Mouse (Mus musculus) myocyte (in vitro differentiated cells): ENCODE data around the gene H2-T22.
"Not testable (repeated sequence)": the region's sequence is repeated elsewhere in the genome, so short reads cannot be mapped to it uniquely, and the experiment has no call there.

Experiments used
- MYOD1 ChIP-seq, 3 experiments: IDR thresholded peaks; one replicate each; pipeline ENCODE4 v1.6.1; 2011; ENCODE audit warnings: control low read depth in 2 of 3, low read depth in 2 of 3, mild to moderate bottlenecking in 2 of 3, moderate library complexity in 1 of 3; ENCODE audit not compliant: insufficient read length in 2 of 3, control insufficient read depth in 1 of 3
- POLR2A ChIP-seq: IDR thresholded peaks from one replicate; pipeline ENCODE4 v1.6.1; 2011; ENCODE audit warnings: low read depth, mild to moderate bottlenecking, control low read depth, moderate library complexity; ENCODE audit not compliant: insufficient read length

DNA sequence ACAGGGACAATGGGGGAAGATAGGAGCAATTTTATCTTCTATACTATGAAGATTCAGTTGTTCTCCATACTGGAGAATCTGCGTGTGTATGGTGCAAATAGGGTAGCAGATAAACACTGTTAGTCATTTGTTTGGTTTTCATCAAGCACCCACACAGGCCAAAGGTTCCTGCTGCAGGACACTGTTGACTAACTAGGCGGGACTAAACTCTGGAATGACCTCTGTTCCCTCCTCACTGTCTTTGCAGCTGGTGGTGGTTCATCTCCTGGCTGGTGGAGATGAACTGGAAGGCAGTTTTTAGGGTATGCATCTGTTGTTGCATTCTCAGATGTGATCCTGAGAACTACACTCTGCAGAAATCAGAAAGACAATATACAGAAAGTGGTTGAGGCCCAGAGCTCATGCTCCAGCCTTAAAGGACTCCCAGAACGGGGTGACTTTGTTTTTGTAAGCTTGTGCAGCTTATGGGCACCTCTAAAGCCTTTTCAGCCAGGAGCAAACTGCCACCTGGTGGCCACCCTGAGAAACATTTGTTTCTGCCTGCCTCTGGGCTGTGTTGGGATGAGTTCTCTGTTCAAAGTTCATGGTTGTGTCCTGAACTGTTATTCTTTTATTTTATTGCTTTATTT lies 7.4 kb downstream of the H2-T22 start:
- not testable (repeated sequence) for TF ChIP-seq POLR2A; MYOD1 (IDR thresholded peaks at IDR 0.05; ENCODE audit: control insufficient read depth in 1 of 3, insufficient read length in 2 of 3, low read depth in 2 of 3)
